Mouse (Mus musculus) liver, embryonic 15.5 days (tissue): ENCODE data around the gene St8sia6. TPM values are rescaled to one million over a fixed set of nuclear protein-coding genes. Genes with fewer than 3 reads are reported as not detected.
"Not testable (repeated sequence)": the region's sequence is repeated elsewhere in the genome, so short reads cannot be mapped to it uniquely, and the experiment has no call there.

Experiments used
- ATAC-seq: fragments of 200-750 bp; cut with Nextera tagmentation; 2 replicates; pipeline ENCODE4 v1.8.0; 2017; ENCODE audit warnings: moderate number of reproducible peaks, mild to moderate bottlenecking, moderate library complexity; ENCODE audit not compliant: insufficient read depth
- H3K27ac ChIP-seq: fragments of 300-500 bp; sonication (generic); replicated peaks from 2 replicates; pipeline ENCODE4 v1.5.1; 2015; ENCODE audit warnings: mild to moderate bottlenecking, inconsistent platforms
- H3K27me3 ChIP-seq: fragments of 300-500 bp; sonication (generic); 2 replicates; pipeline ENCODE4 v1.6.1; 2015; ENCODE audit warnings: mild to moderate bottlenecking, inconsistent platforms
- H3K36me3 ChIP-seq: fragments of 300-500 bp; sonication (generic); replicated peaks from 2 replicates; pipeline ENCODE4 v1.6.1; 2015; ENCODE audit warnings: moderate library complexity, mild to moderate bottlenecking, inconsistent platforms
- H3K4me1 ChIP-seq: fragments of 300-500 bp; sonication (generic); replicated peaks from 2 replicates; pipeline ENCODE4 v1.6.1; 2015; ENCODE audit warnings: inconsistent platforms
- H3K4me2 ChIP-seq: fragments of 300-500 bp; sonication (generic); 2 replicates; pipeline ENCODE4 v1.6.1; 2015; ENCODE audit warnings: moderate library complexity, mild to moderate bottlenecking, inconsistent platforms
- H3K4me3 ChIP-seq: fragments of 300-500 bp; sonication (generic); replicated peaks from 2 replicates; pipeline ENCODE4 v1.5.1; 2015; ENCODE audit warnings: mild to moderate bottlenecking, inconsistent platforms
- H3K9ac ChIP-seq: fragments of 300-500 bp; sonication (generic); 2 replicates; pipeline ENCODE4 v1.6.1; 2015; ENCODE audit warnings: moderate library complexity, mild to moderate bottlenecking, inconsistent platforms
- H3K9me3 ChIP-seq: fragments of 300-500 bp; sonication (generic); replicated peaks from 2 replicates; pipeline ENCODE4 v1.6.1; 2016; ENCODE audit warnings: inconsistent platforms
- WGBS: fragments of 180-500 bp; shearing (Covaris S2); methylation state at CpG from one replicate; pipeline ENCODE4 v1.1.7; 2015; ENCODE audit warnings: mixed read lengths; ENCODE audit not compliant: insufficient replicate concordance; 5-methylcytosine and 5-hydroxymethylcytosine counted together
- polyA plus RNA-seq: library from polyadenylated mRNA; unstranded; fragments of >200 nt; fragmentation: Nextera tagmentation; extraction: Ambion mirVana; gene quantifications from 2 replicates; pipeline ENCODE4 v1.2.1, GENCODE M21; 2015

The St8sia6 gene
- polyA plus RNA-seq, 1 experiment from 2014 or later: not detected

DNA sequence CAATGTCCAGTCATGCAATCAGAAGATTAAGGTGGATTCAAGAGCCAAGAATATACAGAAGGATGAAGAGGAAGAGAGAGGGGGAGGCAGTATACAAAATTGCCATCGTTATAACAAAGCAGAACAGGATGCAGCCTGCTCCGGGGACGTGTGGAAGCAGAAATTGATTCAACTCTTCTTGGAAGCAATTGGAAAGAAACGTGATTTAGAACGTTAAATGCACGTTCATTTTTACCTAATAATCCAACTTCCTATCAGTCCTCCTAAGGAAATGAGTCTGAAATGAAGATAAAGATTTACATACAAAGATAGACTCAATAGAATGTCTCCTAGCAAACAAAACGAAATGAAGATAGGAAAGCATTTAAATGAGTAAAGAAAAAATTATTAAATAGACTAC lies 2.3 kb downstream of the St8sia6 start:
- ATAC-seq: no peak
- WGBS: 33% methylated on average over 7 of the region's 7 CpGs

GRCm38 (mm10) chr2:13789365-13789764 lies 4.5 kb downstream of the St8sia6 start:
- no peak for ATAC-seq
- Histone ChIP-seq H3K9me3 (no peaks in the 10 kb centered on the region), H3K27me3 (peaks cover 28% of the 10 kb centered on the region), H3K4me1 (no peaks in the 10 kb centered on the region; the same call in 1 of the 2 replicates), H3K9ac (no peak overlapping the region), H3K36me3 (no peaks in the 10 kb centered on the region), H3K27ac (no peak overlapping the region), H3K4me2 (no peak overlapping the region), H3K4me3 (no peak overlapping the region)
- WGBS: 24% methylated on average over 1 of the region's 1 CpGs

More for the DNA sequence above, 2.3 kb downstream of the St8sia6 start:
- H3K4me3 ChIP-seq: no peak overlapping the region
- no peak overlapping the region for H3K4me2 ChIP-seq
- H3K36me3 ChIP-seq: no peaks in the 10 kb centered on the region
- H3K4me1 ChIP-seq: no peaks in the 10 kb centered on the region; the same call in 1 of the 2 replicates
- no peak overlapping the region for H3K9ac ChIP-seq
- no peak overlapping the region for H3K27ac ChIP-seq
- H3K9me3 ChIP-seq: no peaks in the 10 kb centered on the region
- H3K27me3 ChIP-seq: peaks cover 36% of the 10 kb centered on the region

DNA sequence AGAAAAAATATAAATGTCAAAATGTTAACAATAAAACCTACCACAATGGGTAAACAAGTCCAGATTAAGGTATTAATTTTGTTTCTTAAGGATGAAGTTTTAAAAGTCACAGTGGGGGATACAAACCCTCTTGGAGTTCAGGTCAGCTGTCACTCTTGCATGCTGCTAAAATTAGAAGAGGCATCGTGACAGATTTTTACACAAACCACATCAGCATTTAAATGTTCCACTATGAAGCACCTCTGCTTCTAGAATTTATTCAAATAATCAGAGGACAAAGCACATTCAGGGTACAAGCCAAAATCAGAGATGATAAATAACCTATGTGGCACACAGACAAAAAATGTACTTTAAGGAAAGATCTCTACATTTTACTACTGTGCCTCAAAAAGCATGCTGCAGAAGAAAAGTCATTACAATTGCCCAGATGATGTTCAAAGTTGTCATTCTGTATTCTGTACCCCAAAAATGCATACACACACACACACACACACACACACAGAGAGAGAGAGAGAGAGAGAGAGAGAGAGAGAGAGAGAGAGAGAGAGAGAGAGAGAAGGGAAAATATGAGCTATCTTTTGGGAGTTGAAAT lies 7.2 kb downstream of the St8sia6 start:
- no peak overlapping the region for H3K4me3 ChIP-seq
- WGBS: 39% methylated on average over 1 of the region's 1 CpGs
- no peak overlapping the region for H3K4me2 ChIP-seq
- H3K27me3 ChIP-seq: peaks cover 5% of the 10 kb centered on the region; the same call in 1 of the 2 replicates
- no peaks in the 10 kb centered on the region for H3K4me1 ChIP-seq
- H3K36me3 ChIP-seq: no peaks in the 10 kb centered on the region
- no peak overlapping the region for H3K9ac ChIP-seq
- no peaks in the 10 kb centered on the region for H3K9me3 ChIP-seq
- ATAC-seq: no peak
- no peak overlapping the region for H3K27ac ChIP-seq

- not testable (repeated sequence) for H3K27me3 ChIP-seq, H3K4me1 ChIP-seq, H3K4me2 ChIP-seq, H3K4me3 ChIP-seq, H3K9me3 ChIP-seq, H3K9ac ChIP-seq, ATAC-seq, H3K36me3 ChIP-seq, H3K27ac ChIP-seq
- 26% methylated on average over 3 of the region's 3 CpGs for WGBS
Measured at GRCm38 (mm10) chr2:13785992-13786391, 7.9 kb downstream of the St8sia6 start.

DNA sequence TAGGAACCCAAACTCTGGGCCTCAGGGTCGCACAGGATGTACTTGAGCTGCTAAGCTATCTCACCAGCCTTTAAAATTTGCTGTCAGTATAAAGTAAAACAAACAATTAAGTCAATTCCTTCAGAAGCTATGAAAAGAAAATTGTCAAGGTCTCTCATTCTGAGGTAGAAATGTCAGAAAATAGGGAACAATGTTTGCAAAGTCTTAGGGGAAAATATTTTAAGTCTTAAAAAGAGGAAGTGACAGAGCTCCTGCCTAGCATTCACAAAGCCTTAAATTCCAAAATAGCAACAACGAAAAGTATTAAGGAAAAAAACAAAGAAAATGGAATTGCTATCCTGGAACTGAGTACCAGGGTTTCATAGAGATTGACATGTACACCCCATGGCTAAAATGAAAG lies 8.6 kb downstream of the St8sia6 start:
- H3K4me1 ChIP-seq: no peaks in the 10 kb centered on the region
- 23% methylated on average over 2 of the region's 2 CpGs for WGBS
- no peaks in the 10 kb centered on the region for H3K9me3 ChIP-seq
- H3K27ac ChIP-seq: no peak overlapping the region
- no peak overlapping the region for H3K4me2 ChIP-seq
- no peak overlapping the region for H3K9ac ChIP-seq
- no peak for ATAC-seq
- no peaks in the 10 kb centered on the region for H3K27me3 ChIP-seq
- no peaks in the 10 kb centered on the region for H3K36me3 ChIP-seq
- no peak overlapping the region for H3K4me3 ChIP-seq

DNA sequence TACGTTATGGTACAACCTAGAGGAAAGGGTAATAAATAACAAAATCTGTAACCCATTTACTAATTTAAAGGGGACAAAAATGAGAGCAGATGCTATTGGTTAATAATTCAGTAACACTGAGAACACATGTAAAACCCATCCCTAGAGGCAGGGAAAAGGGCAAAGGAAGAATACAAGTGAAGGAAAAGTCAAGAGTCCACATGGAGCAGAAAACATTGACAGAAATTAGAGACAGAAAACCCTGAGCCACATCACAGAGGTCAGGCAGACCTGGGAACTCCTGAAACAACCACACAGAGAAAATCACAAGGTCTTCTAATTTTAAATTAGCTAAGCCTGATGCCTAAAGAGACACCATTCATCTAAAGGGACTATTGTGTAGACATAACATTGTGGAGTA lies 9.4 kb downstream of the St8sia6 start:
- Histone ChIP-seq H3K27ac (no peak overlapping the region), H3K27me3 (no peaks in the 10 kb centered on the region), H3K9me3 (no peaks in the 10 kb centered on the region), H3K4me3 (no peak overlapping the region), H3K36me3 (no peaks in the 10 kb centered on the region), H3K4me2 (no peak overlapping the region), H3K4me1 (no peaks in the 10 kb centered on the region), H3K9ac (no peak overlapping the region)
- 73% methylated on average over 1 of the region's 1 CpGs for WGBS
- no peak for ATAC-seq

DNA sequence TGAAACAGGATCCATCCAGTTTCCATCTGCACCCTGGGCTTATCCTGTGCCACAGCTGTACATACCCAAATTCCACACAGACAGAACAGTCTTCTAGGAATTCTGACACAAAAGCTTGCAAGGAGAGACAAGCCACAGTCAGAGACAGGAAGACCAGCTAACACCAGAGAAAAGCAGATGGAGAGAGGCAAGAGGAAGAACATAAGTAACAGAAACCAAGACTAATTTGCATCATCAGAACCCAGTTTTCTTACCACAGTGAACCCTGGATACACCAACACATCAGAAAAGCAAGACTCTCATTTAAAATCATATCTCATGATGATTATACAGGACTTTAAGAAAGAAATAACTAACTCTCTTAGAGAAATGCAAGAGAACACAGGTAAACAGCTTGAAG lies 16.8 kb downstream of the St8sia6 start:
- no peak for ATAC-seq

GRCm38 (mm10) chr2:13776453-13776852 lies 17.4 kb downstream of the St8sia6 start:
- Histone ChIP-seq H3K27ac (no peak overlapping the region), H3K4me2 (no peak overlapping the region), H3K9me3 (no peaks in the 10 kb centered on the region), H3K36me3 (no peaks in the 10 kb centered on the region), H3K9ac (no peak overlapping the region), H3K27me3 (no peaks in the 10 kb centered on the region), H3K4me1 (no peaks in the 10 kb centered on the region), H3K4me3 (no peak overlapping the region)
- 68% methylated on average over 1 of the region's 1 CpGs for WGBS
- no peak for ATAC-seq

More for the DNA sequence above, 16.8 kb downstream of the St8sia6 start:
- Histone ChIP-seq H3K36me3 (no peaks in the 10 kb centered on the region), H3K4me3 (no peak overlapping the region), H3K9ac (no peak overlapping the region), H3K27me3 (no peaks in the 10 kb centered on the region), H3K27ac (no peak overlapping the region), H3K4me2 (no peak overlapping the region), H3K9me3 (no peaks in the 10 kb centered on the region), H3K4me1 (no peaks in the 10 kb centered on the region)

GRCm38 (mm10) chr2:13775056-13775455 lies 18.8 kb downstream of the St8sia6 start:
- no peak for ATAC-seq
- H3K27ac ChIP-seq: no peak overlapping the region
- no peak overlapping the region for H3K9ac ChIP-seq
- H3K4me3 ChIP-seq: no peak overlapping the region
- no peaks in the 10 kb centered on the region for H3K36me3 ChIP-seq
- H3K27me3 ChIP-seq: no peaks in the 10 kb centered on the region
- H3K9me3 ChIP-seq: no peaks in the 10 kb centered on the region
- no peak overlapping the region for H3K4me2 ChIP-seq
- 64% methylated on average over 3 of the region's 3 CpGs for WGBS
- H3K4me1 ChIP-seq: no peaks in the 10 kb centered on the region

GRCm38 (mm10) chr2:13768524-13768923 lies 25.3 kb downstream of the St8sia6 start:
- H3K9ac ChIP-seq: no peak overlapping the region
- no peak overlapping the region for H3K4me3 ChIP-seq
- H3K4me2 ChIP-seq: no peak overlapping the region
- H3K27ac ChIP-seq: no peak overlapping the region
- no peaks in the 10 kb centered on the region for H3K27me3 ChIP-seq
- H3K4me1 ChIP-seq: no peaks in the 10 kb centered on the region
- no peak for ATAC-seq
- no peaks in the 10 kb centered on the region for H3K9me3 ChIP-seq
- H3K36me3 ChIP-seq: no peaks in the 10 kb centered on the region
- 50% methylated on average over 5 of the region's 5 CpGs for WGBS

DNA sequence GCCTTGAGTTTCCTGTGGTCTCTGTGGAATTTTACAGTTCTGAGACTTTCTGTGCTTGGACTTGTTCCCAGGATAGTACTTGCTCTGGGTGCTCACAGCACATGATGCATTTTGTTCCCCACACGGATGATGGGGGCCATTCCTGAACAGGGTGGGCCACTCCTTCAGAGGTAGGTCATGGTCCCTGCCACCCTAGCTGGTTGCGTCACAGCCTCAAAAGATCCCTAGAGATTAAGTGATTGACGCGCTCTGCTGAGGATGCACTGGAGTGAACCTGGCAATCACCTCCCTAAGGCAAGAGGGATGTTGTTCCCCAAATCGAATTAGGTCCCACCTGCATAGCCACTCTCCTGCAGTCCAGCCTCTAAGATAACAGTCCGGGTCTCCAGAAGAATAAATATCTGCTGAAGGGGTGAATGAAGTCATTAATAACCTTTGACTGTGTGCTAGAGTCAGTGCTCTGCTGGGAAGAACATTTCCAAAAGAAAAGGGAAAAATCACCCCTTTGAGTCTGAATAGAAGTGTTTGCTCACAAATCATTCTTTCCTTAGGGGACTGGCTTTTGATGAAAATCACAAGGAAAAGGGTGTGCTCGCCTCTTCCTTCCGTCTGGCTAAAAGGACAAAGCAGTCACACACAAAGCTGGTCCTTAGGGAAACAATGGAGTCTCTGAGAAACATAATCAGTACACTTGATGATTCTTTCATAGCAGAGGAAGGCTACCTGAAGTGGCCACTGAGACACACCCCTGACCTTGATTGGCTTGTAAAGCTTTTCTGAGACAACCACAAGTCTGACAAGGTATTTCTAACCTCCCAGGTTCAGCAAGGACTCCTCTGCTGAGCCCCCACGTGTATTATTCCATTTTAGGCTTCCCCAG lies 26.1 kb downstream of the St8sia6 start:
- Histone ChIP-seq H3K4me1 (no peaks in the 10 kb centered on the region), H3K9me3 (no peaks in the 10 kb centered on the region), H3K36me3 (no peaks in the 10 kb centered on the region), H3K9ac (no peak overlapping the region), H3K27ac (no peak overlapping the region), H3K27me3 (no peaks in the 10 kb centered on the region), H3K4me3 (no peak overlapping the region), H3K4me2 (no peak overlapping the region)
- 51% methylated on average over 9 of the region's 9 CpGs for WGBS
- ATAC-seq: no peak
